Mouse (Mus musculus) spleen, adult 2 months (tissue): ENCODE measurements around the gene Fam19a2. TPM values are rescaled to one million over a fixed set of nuclear protein-coding genes. Genes with fewer than 3 reads are reported as not detected.

Source experiments
- DNase-seq, 2 experiments: peaks; one replicate each; pipeline versions ENCODE4 v3.0.0 to v3.0.0-alpha.2; 2012 to 2021; ENCODE audit warnings: low spot score in 2 of 2, low read depth in 1 of 2
- H3K27ac ChIP-seq: fragments of 200-500 bp; 2 replicates; pipeline ENCODE4 v1.5.1; 2012; ENCODE audit warnings: low read length, inconsistent platforms; ENCODE audit not compliant: insufficient read depth
- H3K27me3 ChIP-seq: fragments of 200-500 bp; 2 replicates; pipeline ENCODE4 v1.6.1; 2012; ENCODE audit warnings: mild to moderate bottlenecking, moderate library complexity, low read length, inconsistent platforms; ENCODE audit not compliant: control insufficient read depth, insufficient read depth
- H3K36me3 ChIP-seq: fragments of 200-500 bp; 2 replicates; pipeline ENCODE4 v1.6.1; 2012; ENCODE audit warnings: mild to moderate bottlenecking, low read length, inconsistent platforms; ENCODE audit not compliant: control insufficient read depth, insufficient read depth
- H3K4me1 ChIP-seq: fragments of 200-500 bp; 2 replicates; pipeline ENCODE4 v1.6.1; 2011; ENCODE audit warnings: inconsistent platforms; ENCODE audit not compliant: control insufficient read depth, insufficient read depth, insufficient read length
- H3K4me3 ChIP-seq: fragments of 200-500 bp; 2 replicates; pipeline ENCODE4 v1.5.1; 2011; ENCODE audit warnings: mild to moderate bottlenecking, inconsistent platforms; ENCODE audit not compliant: insufficient read depth, insufficient read length; ENCODE audit errors: extremely low read depth
- CTCF ChIP-seq: fragments of 200-500 bp; IDR thresholded peaks from 2 replicates; pipeline ENCODE4 v1.5.1; 2011; ENCODE audit warnings: mild to moderate bottlenecking, inconsistent platforms; ENCODE audit not compliant: insufficient read depth, insufficient read length, insufficient replicate concordance; ENCODE audit errors: extremely low read depth
- POLR2A ChIP-seq: fragments of 200-500 bp; IDR thresholded peaks from 2 replicates; pipeline ENCODE4 v1.6.1; 2011; ENCODE audit warnings: low read depth, low read length, inconsistent platforms
- WGBS: fragments of 180-500 bp; shearing (Covaris S2); methylation state at CpG from one replicate; pipeline ENCODE4 v1.1.7; 2018; 5-methylcytosine and 5-hydroxymethylcytosine counted together
- polyA plus RNA-seq: library from polyadenylated mRNA; depleted of rRNA; stranded (reverse); fragments of >200 nt; gene quantifications from 2 replicates; pipeline ENCODE4 v1.2.3, GENCODE M21; 2012

Gene Fam19a2
- polyA plus RNA-seq, 1 experiment: not detected

DNA sequence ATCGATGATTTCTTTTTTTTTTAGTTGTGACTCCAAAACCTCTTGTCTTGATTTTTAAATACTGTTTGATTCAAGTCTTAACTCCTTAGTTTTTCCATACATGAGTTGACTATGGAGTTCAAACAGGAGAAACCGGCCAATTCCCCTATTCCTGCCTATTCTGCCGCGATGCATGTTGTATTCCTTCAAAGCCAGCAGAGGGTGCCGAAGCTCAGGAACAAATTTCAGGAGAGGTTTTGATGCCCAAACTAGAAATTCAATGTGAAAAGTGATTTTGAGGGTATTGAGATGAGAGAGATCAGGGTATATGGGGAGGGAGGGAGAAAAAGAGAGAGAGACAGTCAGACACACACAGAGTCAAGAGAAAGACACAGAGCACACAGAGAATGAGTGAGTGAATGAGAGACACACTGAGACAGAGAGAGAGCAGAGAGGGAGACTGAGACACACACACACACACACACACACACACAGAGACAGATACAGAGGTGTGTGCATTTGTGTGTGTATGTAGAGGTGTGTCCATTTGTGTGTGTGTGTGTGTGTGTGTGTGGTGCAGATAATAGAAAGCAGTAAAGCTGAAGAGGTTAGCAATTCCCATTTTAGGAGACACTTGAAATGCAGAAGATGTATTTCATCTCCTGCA is 78.9 kb downstream of the Fam19a2 start:
- TF ChIP-seq POLR2A: no peak
- TF ChIP-seq CTCF: no peak
- H3K27me3 ChIP-seq: no peaks in the 10 kb centered on the region
- H3K36me3 ChIP-seq: no peaks in the 10 kb centered on the region
- no peak for DNase-seq
- no peak overlapping the region for H3K4me3 ChIP-seq
- no peaks in the 10 kb centered on the region for H3K4me1 ChIP-seq
- H3K27ac ChIP-seq: no peak overlapping the region
- 27% methylated on average over 5 of the region's 5 CpGs for WGBS

DNA sequence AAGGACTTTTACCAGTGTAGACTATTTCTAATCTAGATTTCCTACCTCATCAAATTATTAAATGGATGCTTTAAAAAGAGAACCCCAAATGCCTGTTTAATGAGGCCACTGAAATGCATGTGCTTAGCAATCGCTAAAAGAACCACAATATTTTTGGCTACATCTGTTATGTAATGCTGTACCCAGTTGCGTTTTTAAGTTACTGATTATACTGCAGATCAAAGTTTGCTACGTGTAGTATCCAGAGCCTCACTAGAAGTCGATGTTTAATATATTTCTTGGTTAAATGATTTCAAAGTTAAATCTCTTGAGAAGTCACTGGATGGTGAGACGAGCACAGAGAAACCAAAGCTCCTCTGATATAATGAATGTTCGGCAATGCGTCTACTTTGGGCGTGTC is 82.5 kb downstream of the Fam19a2 start:
- H3K27ac ChIP-seq: no peak overlapping the region
- H3K27me3 ChIP-seq: no peaks in the 10 kb centered on the region
- 93% methylated on average over 8 of the region's 8 CpGs for WGBS
- no peak for TF ChIP-seq CTCF
- no peak for TF ChIP-seq POLR2A
- no peaks in the 10 kb centered on the region for H3K36me3 ChIP-seq
- no peak overlapping the region for H3K4me3 ChIP-seq
- H3K4me1 ChIP-seq: no peaks in the 10 kb centered on the region
- DNase-seq: no peak

DNA sequence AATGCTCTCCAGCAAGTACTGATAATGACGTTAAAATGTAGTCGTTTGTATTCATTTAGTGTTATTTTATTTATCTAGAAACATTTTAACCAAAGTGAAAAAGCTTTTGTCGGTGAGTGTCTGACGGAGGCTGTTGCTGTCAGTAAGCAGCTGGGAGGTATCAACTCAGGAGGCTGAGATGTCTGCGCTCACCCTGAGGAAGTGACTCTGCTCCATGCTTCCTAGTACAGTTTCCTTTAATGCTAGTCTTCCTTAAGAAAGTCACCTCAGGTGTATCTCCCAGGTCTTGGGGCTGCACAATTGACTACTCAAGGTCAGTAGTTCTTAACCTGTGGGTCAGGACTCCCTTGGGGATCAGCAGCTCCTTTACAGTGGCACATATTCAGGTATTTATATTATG is 89.9 kb downstream of the Fam19a2 start:
- Histone ChIP-seq H3K4me3 (no peak overlapping the region), H3K27me3 (no peaks in the 10 kb centered on the region), H3K4me1 (no peaks in the 10 kb centered on the region), H3K36me3 (no peaks in the 10 kb centered on the region), H3K27ac (no peak overlapping the region)
- no peak for TF ChIP-seq POLR2A
- no peak for TF ChIP-seq CTCF
- WGBS: 85% methylated on average over 5 of the region's 5 CpGs
- DNase-seq: no peak

DNA sequence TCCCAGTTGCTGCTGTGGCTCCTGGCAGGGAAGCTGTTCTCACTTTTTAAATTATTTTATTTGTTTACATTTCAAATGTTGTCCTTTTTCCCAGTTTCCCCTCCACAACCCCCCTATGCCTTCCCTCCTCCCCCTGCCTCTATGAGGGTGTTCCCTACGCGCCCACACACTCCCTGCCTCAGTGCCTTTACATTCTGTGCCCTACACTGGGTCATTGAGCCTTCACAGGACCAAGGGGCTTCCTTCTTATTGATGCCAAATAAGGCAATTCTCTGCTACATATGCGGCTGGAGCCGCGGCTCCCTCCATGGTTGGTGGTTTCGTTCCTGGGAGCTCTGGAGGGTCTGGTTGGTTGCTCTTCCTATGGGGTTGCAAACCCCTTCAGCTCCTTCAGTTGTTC is 93.2 kb downstream of the Fam19a2 start:
- no peak overlapping the region for H3K4me3 ChIP-seq
- no peaks in the 10 kb centered on the region for H3K36me3 ChIP-seq
- no peak overlapping the region for H3K27ac ChIP-seq
- H3K4me1 ChIP-seq: no peaks in the 10 kb centered on the region
- TF ChIP-seq POLR2A (no peak), CTCF (no peak)
- whole genome bisulfite sequencing: 87% methylated on average over 6 of the region's 6 CpGs
- no peak for DNase-seq
- no peaks in the 10 kb centered on the region for H3K27me3 ChIP-seq

DNA sequence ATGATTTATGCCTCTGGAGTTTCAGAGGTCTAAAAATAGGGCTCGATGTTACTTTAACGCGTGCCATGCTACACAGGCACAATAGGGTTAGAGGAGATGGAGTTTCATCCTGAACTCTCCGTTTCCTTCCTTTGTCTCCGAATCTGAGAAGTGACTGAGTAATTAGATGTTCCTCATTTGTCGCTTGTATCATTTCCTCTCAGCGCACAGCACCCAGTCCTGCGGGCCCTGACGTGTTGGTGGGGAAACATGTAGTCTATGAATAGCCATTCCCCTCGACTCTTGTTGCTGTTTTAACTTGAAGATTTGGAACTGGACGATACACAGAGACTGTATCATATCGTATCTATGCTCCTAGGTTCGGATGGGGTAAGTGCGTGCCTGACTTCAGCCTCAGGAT is 96.7 kb downstream of the Fam19a2 start:
- Histone ChIP-seq H3K4me1 (no peaks in the 10 kb centered on the region), H3K36me3 (no peaks in the 10 kb centered on the region), H3K27me3 (no peaks in the 10 kb centered on the region), H3K4me3 (no peak overlapping the region), H3K27ac (no peak overlapping the region)
- WGBS: 16% methylated on average over 14 of the region's 14 CpGs
- DNase-seq: no peak
- no peak for TF ChIP-seq CTCF
- no peak for TF ChIP-seq POLR2A

DNA sequence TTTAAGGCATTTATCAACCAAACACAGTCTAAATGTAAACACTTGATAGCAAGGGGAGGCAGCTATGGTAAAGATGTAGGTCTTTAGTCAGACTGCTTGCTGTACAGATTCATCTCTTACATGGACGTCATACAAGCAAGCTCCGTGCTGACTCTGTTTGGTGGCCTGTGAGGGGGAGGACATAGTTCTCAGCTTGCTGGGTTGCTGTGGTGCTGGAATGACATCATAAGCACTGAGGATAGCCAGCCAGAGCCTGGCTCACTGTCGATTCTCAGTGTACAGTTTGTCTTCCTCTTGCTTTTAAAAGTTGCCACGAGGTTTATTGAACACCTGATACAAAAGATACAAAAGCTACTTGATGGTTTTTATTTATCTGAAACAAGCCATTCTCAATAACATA is 100.8 kb downstream of the Fam19a2 start:
- 77% methylated on average over 4 of the region's 4 CpGs for WGBS
- no peaks in the 10 kb centered on the region for H3K36me3 ChIP-seq

DNA sequence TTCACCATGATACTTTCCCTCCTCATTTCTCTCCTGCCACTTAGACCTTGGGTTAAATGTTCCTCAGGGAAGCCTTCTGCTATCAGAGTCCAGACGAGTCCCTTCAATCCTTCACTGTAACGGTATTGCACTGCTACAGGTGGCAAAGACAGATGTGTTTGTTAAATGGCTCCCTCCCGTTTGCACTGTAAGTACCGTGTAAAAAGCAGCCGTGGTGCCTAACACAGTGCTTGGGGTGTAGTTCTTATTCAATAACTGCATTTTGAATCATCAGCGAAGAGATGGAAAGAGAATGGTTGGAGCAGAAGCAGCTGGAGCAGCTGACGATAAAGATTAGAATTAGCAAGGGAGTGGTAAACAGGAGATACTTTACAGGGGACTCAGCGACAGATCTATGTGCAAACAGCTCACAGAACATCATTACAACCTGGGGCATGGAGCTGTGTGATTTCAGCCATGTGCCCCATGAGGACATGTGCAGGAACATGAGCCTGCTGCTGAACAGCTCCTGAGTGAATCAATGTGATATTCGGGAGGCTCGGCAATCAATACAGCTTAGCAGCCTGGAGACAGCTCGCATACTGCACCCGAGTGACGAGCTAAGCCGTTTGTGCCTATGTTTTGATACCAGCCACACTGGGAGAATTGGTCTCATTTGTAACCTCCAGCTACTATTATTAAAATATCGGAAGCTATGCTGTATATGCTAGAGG is 103.5 kb downstream of the Fam19a2 start:
- no peak for DNase-seq
- H3K27me3 ChIP-seq: no peaks in the 10 kb centered on the region
- no peak overlapping the region for H3K4me3 ChIP-seq
- no peaks in the 10 kb centered on the region for H3K36me3 ChIP-seq
- no peaks in the 10 kb centered on the region for H3K4me1 ChIP-seq
- no peak for TF ChIP-seq CTCF
- no peak for TF ChIP-seq POLR2A
- no peak overlapping the region for H3K27ac ChIP-seq
- 83% methylated on average over 15 of the region's 15 CpGs for WGBS

More for the DNA sequence above, 100.8 kb downstream of the Fam19a2 start:
- H3K4me3 ChIP-seq: no peak overlapping the region
- no peak for DNase-seq
- H3K27ac ChIP-seq: no peak overlapping the region
- no peaks in the 10 kb centered on the region for H3K27me3 ChIP-seq
- TF ChIP-seq POLR2A (no peak), CTCF (no peak)
- H3K4me1 ChIP-seq: no peaks in the 10 kb centered on the region
